Mouse (Mus musculus): ENCODE results near the gene Nup155.

The Nup155 gene

GRCm38 (mm10) chr15:8190435-8190834, 81.4 kb downstream of the Nup155 start:
- no peak for DNase-seq (ENCODE audit: low spot score)

- DNase-seq (ENCODE audit: low spot score): no peak
Observed at GRCm38 (mm10) chr15:8200317-8200716, 91.2 kb downstream of the Nup155 start.

GRCm38 (mm10) chr15:8208362-8208761, 99.3 kb downstream of the Nup155 start:
- no peak for DNase-seq (ENCODE audit: low spot score)
